Mouse (Mus musculus) testis, adult 2 months (tissue): ENCODE data around the gene Gnmt. TPM values are rescaled to one million over a fixed set of nuclear protein-coding genes. Genes with fewer than 3 reads are reported as not detected.

Experiments used
- H3K27ac ChIP-seq: fragments of 200-500 bp; 2 replicates; pipeline ENCODE4 v1.5.1; 2012; ENCODE audit warnings: low read depth, low read length; ENCODE audit not compliant: control insufficient read depth, insufficient read depth
- H3K27me3 ChIP-seq: fragments of 200-500 bp; 2 replicates; pipeline ENCODE4 v1.6.1; 2012; ENCODE audit warnings: mild to moderate bottlenecking, low read length, moderate library complexity; ENCODE audit not compliant: control insufficient read depth, insufficient read depth
- H3K36me3 ChIP-seq: fragments of 200-500 bp; 2 replicates; pipeline ENCODE4 v1.6.1; 2012; ENCODE audit warnings: mild to moderate bottlenecking, low read length; ENCODE audit not compliant: control insufficient read depth, insufficient read depth
- H3K4me1 ChIP-seq: fragments of 200-500 bp; 2 replicates; pipeline ENCODE4 v1.6.1; 2012; ENCODE audit warnings: low read length; ENCODE audit not compliant: control insufficient read depth, insufficient read depth
- H3K4me3 ChIP-seq: fragments of 200-500 bp; 2 replicates; pipeline ENCODE4 v1.5.1; 2012; ENCODE audit warnings: low read depth, mild to moderate bottlenecking, low read length, moderate library complexity, mixed read lengths; ENCODE audit not compliant: control insufficient read depth
- CTCF ChIP-seq: fragments of 200-500 bp; IDR thresholded peaks from 2 replicates; pipeline ENCODE4 v1.5.1; 2012; ENCODE audit warnings: low read depth, mild to moderate bottlenecking, inconsistent platforms, low read length, moderate library complexity; ENCODE audit not compliant: control insufficient read depth, insufficient read depth, insufficient replicate concordance
- POLR2A ChIP-seq: fragments of 200-500 bp; IDR thresholded peaks from 2 replicates; pipeline ENCODE4 v1.6.1; 2012; ENCODE audit warnings: low read depth, mild to moderate bottlenecking, inconsistent platforms, low read length, moderate library complexity; ENCODE audit not compliant: control insufficient read depth
- polyA plus RNA-seq: library from polyadenylated mRNA; depleted of rRNA; stranded (reverse); fragments of >200 nt; gene quantifications from 2 replicates; pipeline ENCODE4 v1.2.3, GENCODE M21; 2012

Gnmt gene
- polyA plus RNA-seq, 1 experiment, result 2.3 TPM

DNA sequence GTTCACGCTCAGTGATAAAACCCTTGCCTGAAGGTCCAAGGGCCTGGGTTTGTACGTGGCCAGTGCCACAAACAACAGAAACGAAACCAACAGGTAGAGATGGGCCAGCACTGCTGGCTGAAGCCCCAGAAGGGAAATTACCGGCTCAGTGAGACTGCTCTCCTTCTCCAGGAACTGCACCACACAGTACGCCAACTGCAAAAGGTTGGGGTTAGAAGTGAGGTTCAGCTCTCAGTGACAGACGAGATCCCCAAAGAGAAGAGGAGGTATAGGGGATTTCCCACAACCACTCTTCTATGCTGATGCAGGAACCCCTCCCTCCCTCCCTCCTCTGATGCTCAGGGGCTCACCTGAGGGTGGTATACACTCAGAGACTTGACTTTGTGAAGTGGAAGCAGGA is 43.1 kb downstream of the Gnmt start:
- Histone ChIP-seq H3K27me3 (no peaks in the 10 kb centered on the region), H3K4me3 (no peak overlapping the region), H3K4me1 (no peaks in the 10 kb centered on the region; the same call in 1 of the 2 replicates), H3K36me3 (no peaks in the 10 kb centered on the region), H3K27ac (no peak overlapping the region)
- TF ChIP-seq POLR2A (no peak), CTCF (no peak)

DNA sequence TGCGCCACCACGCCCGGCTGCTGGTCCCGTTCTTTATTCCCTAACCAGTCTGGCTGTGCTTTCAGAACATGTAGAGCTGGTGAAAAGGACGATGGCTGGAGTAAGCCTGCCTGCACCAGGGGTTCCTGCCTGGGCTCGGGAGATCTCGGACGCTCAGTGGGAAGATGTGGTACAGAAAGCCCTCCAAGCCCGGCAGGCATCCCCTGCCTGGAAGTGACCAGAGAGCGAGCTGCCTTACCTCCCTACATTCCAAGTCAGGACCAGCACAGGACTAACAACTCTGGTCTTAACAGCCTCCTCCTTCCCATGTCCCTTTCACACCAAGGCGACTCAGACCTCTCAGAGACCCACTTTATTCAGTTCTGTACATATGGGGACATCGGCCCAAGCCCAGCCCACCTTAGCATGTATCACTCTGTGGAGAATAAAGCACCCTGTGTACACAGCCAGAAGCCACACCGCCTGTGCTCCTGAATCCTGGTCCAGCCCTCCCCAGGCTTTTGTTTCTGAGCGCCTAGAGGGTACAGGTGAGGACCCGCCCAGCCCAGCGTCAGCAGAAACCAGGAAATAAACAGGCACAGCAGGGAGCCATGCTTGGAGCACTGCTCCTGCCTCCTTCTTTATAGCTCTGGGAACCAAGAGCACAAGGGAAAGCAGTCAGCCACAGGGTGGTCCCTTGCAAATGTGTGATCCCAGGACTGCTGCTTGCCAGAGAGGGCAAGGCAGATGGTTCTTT is 46.1 kb downstream of the Gnmt start:
- H3K4me1 ChIP-seq, result peaks cover 5% of the 10 kb centered on the region
- H3K27me3 ChIP-seq, result no peaks in the 10 kb centered on the region
- H3K4me3 ChIP-seq, result peak overlapping the region; percentile 96
- H3K36me3 ChIP-seq, result no peaks in the 10 kb centered on the region; the same call in 1 of the 2 replicates
- TF ChIP-seq POLR2A (no peak), CTCF (no peak)
- no peak overlapping the region for H3K27ac ChIP-seq

DNA sequence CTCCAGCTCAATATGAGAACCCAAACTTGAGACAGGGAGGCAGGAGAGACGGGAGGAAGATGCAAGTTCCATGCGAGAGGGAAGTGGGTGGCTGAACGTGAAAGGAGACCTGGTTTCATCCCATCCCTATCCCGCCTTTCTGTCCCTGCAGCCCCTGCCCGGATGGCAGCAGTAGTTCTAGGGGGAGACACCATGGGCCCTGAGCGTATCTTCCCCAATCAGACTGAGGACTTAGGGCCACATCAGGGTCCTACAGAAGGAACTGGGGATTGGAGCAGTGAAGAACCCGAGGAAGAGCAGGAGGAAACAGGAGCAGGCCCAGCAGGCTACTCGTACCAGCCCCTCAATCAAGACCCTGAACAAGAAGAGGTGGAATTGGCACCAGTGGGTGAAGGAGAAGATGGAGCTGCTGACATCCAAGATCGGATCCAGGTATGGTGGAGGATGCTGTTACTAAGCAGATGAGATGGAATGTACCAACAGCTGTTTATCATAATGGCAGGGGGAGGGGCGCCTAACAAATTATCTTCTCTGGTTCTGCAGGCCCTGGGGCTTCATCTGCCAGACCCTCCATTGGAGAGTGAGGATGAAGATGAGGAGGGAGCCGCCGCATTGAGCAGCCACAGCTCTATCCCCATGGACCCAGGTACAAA is 47.4 kb downstream of the Gnmt start:
- no peak for TF ChIP-seq CTCF
- 0 out of 2 replicates have a peak, but pooled peaks have one; percentile 19 for TF ChIP-seq POLR2A
- no peaks in the 10 kb centered on the region for H3K27me3 ChIP-seq
- peaks cover 5% of the 10 kb centered on the region for H3K4me1 ChIP-seq
- H3K4me3 ChIP-seq, result peak overlapping the region; percentile 96
- peak overlapping the region; percentile 80 for H3K27ac ChIP-seq
- no peaks in the 10 kb centered on the region; the same call in 1 of the 2 replicates for H3K36me3 ChIP-seq

DNA sequence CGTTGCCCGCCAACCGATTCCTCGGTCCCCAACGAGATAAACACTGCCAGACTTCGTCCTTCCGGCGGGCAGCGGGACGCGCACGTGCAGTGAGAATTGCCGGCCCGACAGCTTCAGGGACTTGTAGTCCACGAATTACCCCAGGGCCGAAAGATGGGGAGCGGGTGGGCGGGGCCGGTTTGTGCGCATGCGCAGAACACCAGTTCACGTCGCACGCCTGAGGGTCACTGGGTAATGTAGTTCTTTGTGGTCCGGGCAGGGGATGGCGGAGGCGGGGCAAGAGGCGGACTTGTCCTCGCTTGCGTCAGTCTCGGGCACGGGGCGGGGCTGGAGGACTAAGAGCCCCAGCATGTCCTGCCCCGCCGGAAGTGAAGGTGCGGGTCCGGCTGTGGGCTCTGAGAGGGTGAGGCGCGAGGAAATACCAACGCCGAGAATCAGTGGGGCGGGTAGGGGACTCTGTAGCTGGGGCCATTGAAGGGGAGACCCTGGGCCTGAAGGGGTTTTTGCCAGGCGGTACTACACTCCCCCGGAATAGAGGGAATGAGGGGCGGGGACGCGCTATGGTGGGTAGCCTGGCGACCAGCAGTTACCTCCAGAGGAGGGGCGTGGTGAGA is 48.1 kb downstream of the Gnmt start, which contains the start of gene Klhdc3:
TSS of gene Klhdc3 (minus strand) at position 155 of the 614 bp plus-strand sequence.
- TF ChIP-seq CTCF, result no peak
- peak; percentile 62 for TF ChIP-seq POLR2A
- H3K4me3 ChIP-seq, result peak within 1 kb of the TSS; percentile 96
- peaks cover 2% of the 10 kb centered on the region; the same call in 1 of the 2 replicates for H3K36me3 ChIP-seq
- no peaks in the 10 kb centered on the region for H3K27me3 ChIP-seq
- H3K4me1 ChIP-seq, result peaks cover 5% of the 10 kb centered on the region
- H3K27ac ChIP-seq, result peak within 1 kb of the TSS; percentile 91

DNA sequence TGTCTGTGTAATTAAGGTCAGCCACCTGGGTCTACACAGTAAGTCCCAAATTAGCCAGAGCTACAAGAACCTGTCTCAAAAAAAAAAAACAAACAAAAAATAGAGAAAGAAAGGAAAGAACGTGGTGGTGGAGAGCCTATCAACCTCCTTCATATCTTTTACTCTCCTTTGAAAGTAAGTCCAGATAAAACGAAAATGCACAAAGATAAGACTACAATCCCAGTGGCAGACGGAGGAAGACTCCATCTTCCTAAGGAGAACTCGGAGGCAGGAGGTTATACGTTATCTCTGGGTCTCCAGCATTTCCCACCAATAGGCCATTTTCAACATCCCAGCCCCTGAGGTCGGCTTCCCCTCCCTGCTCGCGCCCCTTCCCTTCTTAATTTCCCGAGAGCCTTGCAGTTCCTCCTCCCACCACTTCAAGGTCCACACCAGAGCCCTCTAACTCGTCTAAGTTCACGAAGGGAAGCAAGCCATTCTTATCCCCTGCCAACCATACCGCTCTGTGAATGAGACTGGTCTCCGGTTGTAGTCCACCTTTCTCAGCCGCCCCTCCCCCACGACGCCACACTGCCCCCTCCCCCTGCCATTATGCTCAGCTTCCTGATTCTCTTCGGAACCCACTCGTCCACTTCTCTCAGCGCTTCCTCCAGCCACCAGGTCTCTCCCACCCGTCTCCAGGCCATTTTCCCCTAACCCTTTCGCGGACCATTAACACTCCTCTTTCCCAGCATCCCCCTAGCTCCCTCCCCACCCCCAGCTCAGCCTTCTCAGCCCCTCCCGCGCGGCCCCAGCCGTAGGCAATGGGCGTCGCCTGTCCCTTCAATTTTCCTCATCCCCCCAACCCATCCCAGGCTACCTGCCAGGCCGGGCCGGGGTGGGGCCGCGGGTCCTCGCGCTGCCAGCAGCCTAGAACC is 48.9 kb downstream of the Gnmt start:
- Histone ChIP-seq H3K27me3 (no peaks in the 10 kb centered on the region), H3K36me3 (peaks cover 5% of the 10 kb centered on the region; the same call in 1 of the 2 replicates), H3K27ac (peak overlapping the region; percentile 91), H3K4me3 (peak overlapping the region; percentile 96), H3K4me1 (peaks cover 5% of the 10 kb centered on the region)
- TF ChIP-seq POLR2A, result no peak
- TF ChIP-seq CTCF, result no peak

DNA sequence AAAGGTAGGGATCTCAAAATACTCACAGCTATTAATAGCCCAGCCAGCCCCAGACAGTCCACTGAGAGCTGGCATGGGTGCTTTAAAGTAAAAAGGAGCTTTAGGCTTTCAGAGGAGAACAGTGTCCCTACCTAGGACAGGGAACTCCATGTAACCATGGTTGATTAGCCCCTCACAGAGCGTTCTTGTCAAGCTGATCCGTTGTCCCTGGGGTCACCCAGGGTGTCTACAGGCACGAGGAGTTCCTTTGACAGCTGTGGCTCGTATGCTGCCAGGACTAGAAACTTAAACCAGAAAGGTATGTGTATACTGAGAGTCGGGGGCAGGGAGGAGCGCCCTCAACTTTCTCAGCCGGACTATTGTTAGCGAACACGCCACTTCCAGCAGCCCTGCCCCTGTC is 50.1 kb downstream of the Gnmt start:
- no peaks in the 10 kb centered on the region for H3K27me3 ChIP-seq
- H3K36me3 ChIP-seq, result peaks cover 5% of the 10 kb centered on the region
- peak overlapping the region; percentile 80 for H3K27ac ChIP-seq
- H3K4me3 ChIP-seq, result peak overlapping the region; percentile 96
- peaks cover 12% of the 10 kb centered on the region for H3K4me1 ChIP-seq
- no peak for TF ChIP-seq CTCF
- TF ChIP-seq POLR2A, result no peak
